Mouse (Mus musculus): ENCODE data around the gene Nfia.
A peak's percentile ranks its signal among the peaks of the same experiment; 100 is the strongest.

Gene Nfia

DNA sequence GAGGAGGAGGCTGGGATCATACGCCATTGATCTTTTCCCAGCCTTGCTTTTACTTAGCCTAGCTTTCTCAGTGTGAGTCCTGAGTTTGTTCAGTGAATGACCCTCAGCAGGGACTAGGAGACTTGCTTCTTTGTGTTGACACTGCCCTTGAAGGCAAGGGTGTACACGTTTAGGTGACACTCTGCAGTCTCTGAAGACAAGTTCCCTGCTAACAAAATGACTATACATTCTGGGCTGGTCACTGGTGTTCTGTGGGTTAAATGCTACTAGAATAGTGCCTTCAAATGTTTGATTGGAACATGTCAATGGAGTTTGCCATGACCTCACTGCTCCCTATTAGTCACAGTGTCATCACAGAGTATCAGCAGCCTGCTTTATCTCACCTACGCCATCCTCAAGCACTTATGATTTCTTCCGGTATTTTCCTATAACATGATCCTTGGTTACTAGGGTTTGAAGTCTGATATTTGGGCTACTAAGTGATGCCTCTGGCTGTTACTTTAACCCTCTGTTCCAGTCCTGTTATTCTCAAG lies 68.6 kb downstream of the Nfia start:
- no peak for DNase-seq

- DNase-seq: no peak
Measured at GRCm38 (mm10) chr4:97841745-97842144, 69.2 kb downstream of the Nfia start.

DNA sequence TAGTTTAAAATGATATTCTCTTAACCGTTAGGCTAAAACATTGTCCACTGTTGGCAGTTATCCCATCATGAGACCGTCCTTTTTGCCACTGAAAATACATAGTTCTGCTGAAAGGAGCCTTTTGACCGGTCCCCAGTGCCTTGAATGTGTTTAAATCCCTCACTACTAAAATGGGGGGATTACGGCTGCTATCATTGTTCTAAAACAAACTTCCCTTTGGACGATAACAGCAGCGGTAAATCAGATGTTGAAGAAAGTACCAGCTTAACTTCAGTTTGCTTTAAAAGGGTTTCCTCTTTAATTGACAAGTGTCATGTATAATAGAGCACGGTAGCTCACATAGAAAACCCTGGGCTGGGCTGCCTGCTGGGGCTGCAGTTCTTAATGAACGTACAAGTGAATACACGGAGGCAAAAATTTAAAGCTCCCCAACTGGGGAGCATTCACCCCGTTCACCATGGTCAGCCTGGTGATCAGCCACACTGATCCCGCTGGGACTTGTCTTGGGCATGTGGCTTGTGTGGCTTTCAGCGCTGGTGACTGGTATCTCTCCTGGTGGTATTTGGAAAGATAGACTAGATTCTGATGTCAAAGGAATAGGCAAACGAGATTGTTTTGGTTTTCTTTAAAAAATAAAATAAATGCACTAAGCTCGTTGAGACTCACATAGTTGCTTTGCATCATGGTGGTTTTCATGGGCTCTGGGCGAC lies 71.6 kb downstream of the Nfia start:
- DNase-seq: no peak

GRCm38 (mm10) chr4:97844899-97845298 lies 72.4 kb downstream of the Nfia start:
- DNase-seq: peak; percentile 26

DNA sequence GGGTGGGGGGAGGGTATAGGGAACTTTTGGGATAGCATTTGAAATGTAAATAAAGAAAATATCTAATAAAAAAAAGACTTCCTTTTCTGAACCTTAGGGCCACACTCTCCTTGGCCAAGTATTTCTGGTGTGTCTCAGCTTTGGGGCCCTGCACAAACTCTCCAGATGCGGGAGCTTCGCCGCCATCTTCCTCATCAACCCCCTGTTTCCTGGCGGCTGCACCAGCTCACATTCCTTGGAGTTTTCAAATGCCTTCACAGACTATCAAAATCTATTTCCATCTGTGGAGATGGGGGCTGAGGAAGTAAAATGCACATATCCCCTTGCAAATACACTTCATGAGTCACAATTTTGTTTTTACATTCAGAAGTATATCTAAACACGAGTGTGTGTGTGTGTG lies 75.1 kb downstream of the Nfia start:
- no peak for DNase-seq

- DNase-seq: no peak
Measured at GRCm38 (mm10) chr4:97850991-97851390, 78.5 kb downstream of the Nfia start.

- DNase-seq: no peak
Measured at GRCm38 (mm10) chr4:97851698-97852097, 79.2 kb downstream of the Nfia start.

- DNase-seq: no peak
Measured at GRCm38 (mm10) chr4:97852626-97853025, 80.1 kb downstream of the Nfia start.

DNA sequence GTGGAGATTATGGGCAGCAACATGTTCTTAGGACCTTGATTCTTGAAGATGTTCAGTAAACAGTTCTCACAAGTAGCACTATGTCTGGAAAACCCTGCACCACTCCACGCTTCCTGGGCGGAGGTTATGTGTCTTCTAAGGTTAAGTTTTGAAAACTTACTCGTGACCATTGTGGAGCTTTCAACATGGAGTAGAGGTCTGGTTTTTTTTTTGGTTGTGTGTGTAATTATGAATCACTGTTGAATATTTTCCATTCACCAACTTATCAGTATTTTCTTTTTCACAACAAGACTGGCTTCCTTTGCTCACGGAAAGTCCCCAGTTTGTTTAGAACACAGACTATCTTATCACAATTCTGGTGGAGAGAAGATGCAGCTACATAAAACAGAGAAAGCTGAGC lies 82.2 kb downstream of the Nfia start:
- DNase-seq: no peak

- no peak for DNase-seq
Measured at GRCm38 (mm10) chr4:97855712-97856420, 83.3 kb downstream of the Nfia start.

- no peak for DNase-seq
Measured at GRCm38 (mm10) chr4:97857549-97857948, 85.0 kb downstream of the Nfia start.

DNA sequence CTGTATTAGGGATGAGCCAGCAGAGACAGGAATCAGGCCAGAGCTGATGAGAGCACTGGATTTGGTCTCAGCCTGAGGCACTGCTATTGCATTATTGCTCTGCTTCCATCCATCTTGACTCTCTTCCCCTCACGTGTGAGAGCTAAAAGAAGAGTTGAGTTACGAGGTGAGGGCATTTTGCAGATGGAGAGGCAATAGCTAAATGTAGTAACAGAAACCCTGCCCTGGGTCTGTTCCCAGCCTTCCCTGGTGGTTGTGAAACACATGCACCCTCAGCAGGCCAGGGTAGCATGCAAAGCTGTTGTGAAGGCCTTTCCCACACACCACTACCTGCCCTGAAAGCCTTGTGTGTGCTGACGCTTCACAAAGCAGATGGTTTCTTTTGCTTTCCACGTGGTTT lies 86.9 kb downstream of the Nfia start:
- DNase-seq: peak; percentile 15

- peak; percentile 49 for DNase-seq
Measured at GRCm38 (mm10) chr4:97860376-97860775, 87.8 kb downstream of the Nfia start.

GRCm38 (mm10) chr4:97860791-97861344 lies 88.3 kb downstream of the Nfia start:
- DNase-seq: no peak

- DNase-seq: no peak
Measured at GRCm38 (mm10) chr4:97862379-97862778, 89.8 kb downstream of the Nfia start.

GRCm38 (mm10) chr4:97864276-97864675 lies 91.7 kb downstream of the Nfia start:
- no peak for DNase-seq

DNA sequence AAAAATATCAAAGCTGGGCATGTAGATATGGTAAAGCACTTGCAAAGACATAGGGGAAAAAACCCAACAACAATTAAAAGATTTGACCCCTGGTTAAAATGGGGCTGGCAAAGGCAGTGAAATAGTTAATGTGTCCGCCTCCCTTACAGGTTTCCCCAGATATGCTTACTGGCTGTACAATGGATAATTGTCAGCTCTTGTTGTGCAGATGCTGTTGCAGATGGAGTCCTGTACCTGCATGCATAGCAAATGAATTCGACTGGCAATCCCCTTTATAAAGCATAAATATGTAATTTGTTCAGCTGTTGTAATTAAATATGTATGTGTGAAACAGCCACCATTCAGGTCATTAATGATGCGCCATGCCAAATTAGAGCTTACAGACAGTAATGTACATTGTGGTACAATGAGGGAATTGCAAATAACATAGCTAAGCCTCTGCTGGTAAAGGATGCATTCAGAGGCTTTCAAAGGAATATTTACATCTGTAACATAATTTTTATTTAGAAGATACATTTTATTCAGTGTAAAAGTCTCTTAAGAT lies 92.9 kb downstream of the Nfia start:
- DNase-seq: no peak

DNA sequence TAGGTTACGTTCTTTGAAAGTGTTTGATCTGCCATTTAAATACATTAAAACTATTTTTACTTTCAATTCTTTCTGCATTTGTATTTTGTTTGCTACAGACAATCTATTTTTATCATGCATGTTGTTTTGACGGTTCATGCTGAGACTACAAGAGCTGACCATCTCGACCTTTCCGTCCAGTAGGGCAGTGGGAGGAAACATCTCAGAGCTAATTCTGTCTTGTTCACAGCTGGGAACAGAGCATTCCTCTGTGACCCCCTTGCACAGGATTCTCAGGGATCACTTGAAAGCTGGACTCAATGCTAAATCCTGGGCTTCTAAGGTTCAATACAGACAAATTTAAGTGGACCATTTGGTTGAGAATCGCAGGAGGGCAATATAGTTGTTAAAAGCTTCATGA lies 93.9 kb downstream of the Nfia start:
- peak; percentile 55 for DNase-seq

- DNase-seq: peak; percentile 65
Measured at GRCm38 (mm10) chr4:97868307-97868937, 95.9 kb downstream of the Nfia start.

- DNase-seq: peak; percentile 97
Measured at GRCm38 (mm10) chr4:97868938-97869440, 96.5 kb downstream of the Nfia start.

DNA sequence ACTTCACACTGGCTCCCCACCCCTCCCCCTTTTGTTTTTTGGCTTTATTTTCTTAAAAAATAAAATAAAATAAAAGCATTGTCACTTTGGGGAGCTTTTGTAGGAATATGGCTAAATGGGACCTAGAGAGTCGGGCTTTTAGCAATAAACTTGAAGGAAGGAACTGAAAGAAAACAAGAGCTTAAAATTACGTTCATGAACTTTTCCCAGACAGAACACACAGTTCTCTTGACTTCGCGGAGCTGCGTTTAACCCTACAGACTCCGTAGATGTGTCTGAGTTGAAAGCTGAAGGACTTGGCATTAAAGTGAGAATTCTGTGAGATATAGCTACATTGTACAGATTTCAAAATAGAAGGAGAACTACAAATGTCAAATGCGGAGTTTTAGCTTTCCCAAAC lies 96.9 kb downstream of the Nfia start:
- DNase-seq: no peak

GRCm38 (mm10) chr4:97871770-97872439 lies 99.4 kb downstream of the Nfia start:
- peak; percentile 48 for DNase-seq

Data from kidney, postnatal 10 days (tissue).